Mouse (Mus musculus): ENCODE measurements around the gene Gm49358.

Gene Gm49358

GRCm38 (mm10) chr10:86763672-86764071, at the start of gene Gm49358:
Gm49358 (plus strand) TSS chr10:86763972.
- DNase-seq: no peak

- DNase-seq: no peak
Measured at GRCm38 (mm10) chr10:86727548-86727980, 36.2 kb upstream of the Gm49358 start.

- DNase-seq: no peak
Measured at GRCm38 (mm10) chr10:86728176-86728575, 35.6 kb upstream of the Gm49358 start.

- peak; percentile 84 for DNase-seq
Measured at GRCm38 (mm10) chr10:86730823-86731499, 32.8 kb upstream of the Gm49358 start.

GRCm38 (mm10) chr10:86731500-86731863, 32.3 kb upstream of the Gm49358 start:
- DNase-seq: no peak

- DNase-seq: no peak
Measured at GRCm38 (mm10) chr10:86735036-86735435, 28.7 kb upstream of the Gm49358 start.

GRCm38 (mm10) chr10:86742918-86743317, 20.9 kb upstream of the Gm49358 start:
- no peak for DNase-seq

GRCm38 (mm10) chr10:86744306-86744705, 19.5 kb upstream of the Gm49358 start:
- DNase-seq: no peak

GRCm38 (mm10) chr10:86755816-86756502, 7.8 kb upstream of the Gm49358 start:
- DNase-seq: no peak

- no peak for DNase-seq
Measured at GRCm38 (mm10) chr10:86757724-86758123, 6.0 kb upstream of the Gm49358 start.

GRCm38 (mm10) chr10:86758211-86758610, 5.6 kb upstream of the Gm49358 start:
- DNase-seq: no peak

GRCm38 (mm10) chr10:86761236-86761635, 2.5 kb upstream of the Gm49358 start:
- no peak for DNase-seq

- no peak for DNase-seq
Measured at GRCm38 (mm10) chr10:86761722-86762383, 1.9 kb upstream of the Gm49358 start.

- DNase-seq: no peak
Measured at GRCm38 (mm10) chr10:86762384-86762730, 1.4 kb upstream of the Gm49358 start.

GRCm38 (mm10) chr10:86765344-86765966, 1.7 kb downstream of the Gm49358 start:
- DNase-seq: no peak

GRCm38 (mm10) chr10:86769216-86769615, 5.4 kb downstream of the Gm49358 start:
- no peak for DNase-seq

GRCm38 (mm10) chr10:86769797-86770196, 6.0 kb downstream of the Gm49358 start:
- DNase-seq: no peak

- DNase-seq: no peak
Measured at GRCm38 (mm10) chr10:86771701-86772100, 7.9 kb downstream of the Gm49358 start.

- no peak for DNase-seq
Measured at GRCm38 (mm10) chr10:86772231-86772631, 8.5 kb downstream of the Gm49358 start.

GRCm38 (mm10) chr10:86773360-86773759, 9.6 kb downstream of the Gm49358 start:
- DNase-seq: no peak

GRCm38 (mm10) chr10:86776281-86776680, 12.5 kb downstream of the Gm49358 start:
- no peak for DNase-seq

GRCm38 (mm10) chr10:86777614-86778319, 14.0 kb downstream of the Gm49358 start:
- no peak for DNase-seq

Measured in cerebellum, adult 8-10 months (tissue).